Mouse (Mus musculus) gastrocnemius, postnatal 25 days (tissue): Measurements from ENCODE around the gene Adora2a. TPM values are rescaled to one million over a fixed set of nuclear protein-coding genes. Genes with fewer than 3 reads are reported as not detected.
"Not testable (repeated sequence)": the region's sequence is repeated elsewhere in the genome, so short reads cannot be mapped to it uniquely, and the experiment has no call there.

Experiments
- DNase-seq: peaks from one replicate; pipeline ENCODE4 v3.0.0; 2022
- long read RNA-seq, 2 experiments: library from polyadenylated mRNA; stranded (forward); transcript quantifications; one replicate each; pipeline ENCODE4 v2.0.0; 2021
- total RNA-seq, 2 experiments: library from RNA; stranded (reverse); gene quantifications; 1 replicate in 1 of 2; 2 replicates in 1 of 2; pipeline ENCODE4 v1.2.3; 2021

Adora2a gene
- total RNA-seq = 1 to 10 TPM; 1.0 to 1.4 TPM
- long read RNA-seq, experiment 1 = 0 reads
- long read RNA-seq, experiment 2, partial matches to known transcripts = 0 of 1 reads
- long read RNA-seq, experiment 2, other reads (novel, unspliced or antisense) = 1 of 1 reads

DNA sequence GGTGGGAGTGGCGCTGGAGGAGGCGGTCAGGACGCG, at the start of gene Adora2a:
Adora2a (plus strand) TSS at position 6 of the 36 bp plus-strand sequence.
- no peak for DNase-seq

DNA sequence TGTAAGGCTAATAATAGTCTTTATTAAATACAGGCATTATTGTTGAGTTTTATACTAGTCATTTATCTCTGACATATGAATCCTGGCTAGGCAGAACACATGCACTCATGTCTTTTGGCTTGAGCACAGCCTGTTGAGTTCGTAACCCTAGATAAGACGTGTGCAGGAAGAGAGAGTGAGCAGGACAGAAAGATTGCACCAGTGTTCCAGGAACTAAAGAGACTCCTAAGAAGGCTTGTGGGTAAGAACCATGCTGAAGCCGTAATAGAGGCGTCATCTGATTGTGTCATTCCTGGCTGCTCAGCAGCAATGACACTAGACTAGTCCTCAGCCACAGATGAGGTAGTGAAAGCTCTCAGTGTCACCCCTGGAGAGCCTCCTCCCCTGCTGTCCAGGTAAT, 43.7 kb upstream of the Adora2a start:
- no peak for DNase-seq

DNA sequence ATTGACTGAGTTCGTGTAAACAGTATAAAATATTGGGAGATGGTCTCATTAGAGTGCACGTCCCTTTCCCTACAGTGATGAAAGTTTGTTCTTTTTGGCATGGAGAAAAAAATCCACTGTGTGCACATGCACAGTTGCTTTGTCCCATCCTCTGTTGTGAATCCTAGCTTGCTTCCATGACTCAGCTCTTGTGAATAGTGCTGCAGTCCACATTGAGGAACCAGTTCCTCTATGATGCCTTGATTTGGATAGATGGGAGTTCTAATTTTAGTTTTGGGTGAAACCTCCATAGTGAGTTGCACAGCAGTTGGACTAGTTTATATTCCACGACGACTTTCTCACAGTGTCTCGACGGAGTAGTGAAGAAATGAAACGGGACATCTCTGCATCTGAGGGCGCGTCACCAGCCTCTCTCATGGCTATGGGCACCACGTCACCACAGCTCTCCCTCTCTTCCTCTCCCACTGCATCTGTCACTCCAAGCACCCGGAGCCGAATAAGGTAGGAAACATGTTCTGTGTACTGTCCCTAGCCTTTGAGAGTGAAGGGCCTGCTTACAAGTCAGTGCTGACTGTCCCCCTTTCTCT, 40.2 kb upstream of the Adora2a start:
- DNase-seq = no peak

DNA sequence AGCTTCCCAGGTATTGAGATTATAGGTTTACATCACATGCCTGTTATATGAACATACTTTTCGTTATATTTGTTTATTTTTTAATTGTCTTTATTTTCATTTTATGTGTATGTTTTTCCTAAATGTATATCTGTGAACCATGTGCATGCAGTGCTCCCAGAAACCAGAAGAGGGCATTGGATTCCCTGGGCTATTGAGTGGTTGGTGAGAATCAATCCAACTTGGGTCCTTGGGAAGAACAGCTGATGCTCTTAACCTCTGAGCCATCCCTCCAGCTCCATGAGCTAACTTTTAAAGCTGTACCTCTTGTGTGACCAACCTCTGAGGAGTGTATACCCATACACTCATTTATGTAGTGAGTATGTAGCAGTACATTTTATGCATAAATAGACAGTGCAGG, 39.2 kb upstream of the Adora2a start:
- no peak for DNase-seq

DNA sequence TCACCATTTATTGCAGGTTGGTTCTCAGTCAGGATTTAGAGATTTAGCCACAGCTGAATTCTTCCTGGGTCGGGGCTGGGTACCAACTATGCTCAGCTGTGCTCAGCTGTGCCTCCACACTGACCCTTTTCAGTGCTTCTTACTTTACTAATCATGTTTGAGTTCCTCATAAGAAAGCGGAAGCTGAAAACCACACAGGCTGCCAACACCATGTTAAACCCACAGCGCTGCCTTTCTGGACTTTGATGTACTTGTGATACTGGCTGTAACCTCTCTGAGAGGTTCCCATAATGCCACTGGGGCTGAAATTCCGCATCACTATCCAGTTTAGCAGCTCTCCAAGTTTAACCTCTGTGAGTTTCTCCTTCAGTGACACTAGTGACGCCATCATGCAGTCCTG, 34.0 kb upstream of the Adora2a start:
- DNase-seq = no peak

DNA sequence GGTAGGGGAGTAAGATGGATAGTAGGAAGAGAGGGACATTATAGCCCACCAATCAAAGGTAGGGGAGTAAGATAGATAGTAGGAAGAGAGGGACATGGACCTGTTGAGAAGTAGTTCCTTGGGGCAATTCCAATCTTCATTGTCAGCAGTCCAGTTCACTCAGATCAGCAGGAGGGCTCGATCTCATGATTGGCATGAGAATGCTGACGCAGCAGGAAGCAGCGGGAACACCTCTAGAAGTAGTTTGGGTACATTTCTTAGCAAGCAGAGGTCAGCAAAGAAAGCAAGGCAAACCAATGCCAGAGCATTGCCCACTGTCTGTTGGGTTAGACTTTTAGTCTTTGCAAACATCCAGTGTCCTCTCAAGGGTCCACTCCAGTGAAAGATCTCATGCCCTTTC, 32.9 kb upstream of the Adora2a start:
- DNase-seq = no peak

DNA sequence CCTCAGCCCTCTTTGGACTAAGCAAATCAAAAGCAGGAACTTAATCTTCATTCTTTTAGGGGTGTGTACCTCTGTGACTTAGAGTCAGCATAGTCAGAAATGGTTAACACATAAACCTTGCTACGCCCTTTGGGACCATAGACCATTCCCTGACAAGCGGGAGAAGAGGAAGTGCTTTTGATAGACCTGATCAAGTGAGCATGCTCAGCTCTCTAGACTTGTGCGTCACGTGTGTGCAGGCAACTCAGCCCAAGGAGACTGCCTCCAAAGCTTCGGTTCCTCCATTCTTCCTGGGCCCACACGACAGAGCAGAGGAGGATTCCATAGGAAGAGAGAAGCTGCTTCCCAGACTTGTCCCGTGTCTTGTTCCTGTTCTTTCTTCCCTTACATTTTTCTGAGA, 28.1 kb upstream of the Adora2a start:
- DNase-seq = no peak

DNA sequence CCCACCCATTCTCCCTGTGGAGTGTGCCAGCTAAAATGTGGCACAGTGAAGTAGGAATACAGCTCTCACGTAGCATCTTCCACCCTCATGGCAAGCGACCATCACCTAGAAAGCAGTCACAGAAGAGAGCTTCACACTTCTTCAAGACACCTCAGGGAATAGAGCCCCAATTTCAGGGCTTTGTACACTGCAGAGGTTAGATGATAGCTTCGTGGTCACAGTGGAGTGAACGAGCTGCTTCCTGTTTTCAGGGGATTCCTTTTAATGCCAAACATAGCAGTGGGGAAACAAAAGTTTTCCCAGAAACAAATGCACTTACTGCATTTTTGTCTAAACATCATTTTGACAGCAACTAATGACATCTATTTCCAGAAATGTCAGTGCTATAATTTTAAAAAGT, 27.3 kb upstream of the Adora2a start:
- DNase-seq = no peak

DNA sequence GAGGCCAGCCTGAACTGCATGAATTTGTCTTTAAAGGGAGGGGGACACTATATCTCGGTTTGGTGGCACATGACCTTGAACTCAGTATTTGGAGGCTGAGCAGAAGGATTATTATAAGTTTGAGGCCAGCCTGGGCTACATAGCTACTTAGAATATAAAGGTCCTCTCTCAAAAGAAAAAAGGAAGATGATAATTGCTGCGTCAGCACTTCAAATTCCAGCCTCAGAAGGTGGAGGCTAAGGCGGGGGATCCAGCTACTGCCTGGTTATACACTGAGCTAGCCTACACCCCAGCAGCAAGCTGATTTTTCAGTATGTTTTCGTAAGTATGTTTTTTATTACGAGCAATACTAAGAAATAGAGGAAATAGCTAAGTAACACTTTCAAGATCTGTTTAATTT, 26.0 kb upstream of the Adora2a start:
- no peak for DNase-seq

DNA sequence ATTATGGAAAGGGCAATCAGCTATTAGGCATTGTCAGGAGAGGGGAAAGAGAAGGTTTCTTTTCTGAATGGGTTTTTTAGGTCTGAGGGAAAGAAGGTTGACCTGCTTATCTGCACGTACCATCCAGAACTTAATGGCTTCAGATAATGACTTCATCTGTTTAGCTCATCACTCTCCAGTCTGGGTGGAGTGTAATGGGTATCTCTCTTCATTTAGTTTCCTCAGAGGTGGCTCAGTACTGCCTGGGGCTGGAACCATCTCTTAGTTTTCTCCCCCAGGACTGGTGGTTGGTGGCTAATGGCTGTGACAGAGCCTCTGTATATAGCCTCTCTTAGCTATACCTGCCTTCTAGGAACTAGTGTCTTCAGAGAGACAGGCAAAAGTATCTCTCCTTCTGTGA, 25.3 kb upstream of the Adora2a start:
- DNase-seq = no peak

DNA sequence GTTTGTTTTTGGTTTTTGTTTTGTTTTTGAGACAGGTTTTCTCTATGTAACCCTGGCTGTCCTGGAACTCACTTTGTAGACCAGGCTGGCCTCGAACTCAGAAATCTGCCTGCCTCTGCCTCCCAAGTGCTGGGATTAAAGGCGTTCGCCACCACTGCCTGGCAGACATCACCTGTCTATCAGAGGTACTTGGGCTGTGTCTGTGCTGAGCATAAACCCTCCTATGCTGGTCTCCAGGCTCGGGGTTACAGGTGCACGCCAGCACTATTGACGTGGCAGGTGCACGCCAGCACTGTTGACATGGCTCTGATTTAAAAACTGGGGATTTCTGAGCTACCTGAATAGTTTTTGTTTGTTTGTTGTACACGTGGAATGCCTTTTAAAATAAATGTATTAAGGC, 24.5 kb upstream of the Adora2a start:
- not testable (repeated sequence) for DNase-seq

DNA sequence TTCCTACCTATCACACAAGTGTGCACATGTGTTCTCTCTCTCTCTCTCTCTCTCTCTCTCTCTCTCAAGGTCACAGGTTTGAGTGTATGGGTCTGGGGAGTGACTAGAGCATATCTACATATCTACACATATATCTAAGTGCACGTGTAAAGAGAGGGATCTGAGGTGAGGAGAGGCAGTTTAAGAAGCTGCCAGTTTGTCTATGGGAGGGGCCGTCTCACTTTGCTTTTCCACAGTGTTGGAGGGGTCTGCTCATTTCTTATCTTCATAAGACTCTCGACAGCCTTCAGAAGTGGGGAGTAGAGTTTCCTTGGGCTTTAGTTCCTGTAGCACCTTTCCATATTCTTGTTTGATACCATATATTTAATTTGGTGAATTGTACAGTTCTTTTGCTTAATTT, 23.4 kb upstream of the Adora2a start:
- DNase-seq = no peak

DNA sequence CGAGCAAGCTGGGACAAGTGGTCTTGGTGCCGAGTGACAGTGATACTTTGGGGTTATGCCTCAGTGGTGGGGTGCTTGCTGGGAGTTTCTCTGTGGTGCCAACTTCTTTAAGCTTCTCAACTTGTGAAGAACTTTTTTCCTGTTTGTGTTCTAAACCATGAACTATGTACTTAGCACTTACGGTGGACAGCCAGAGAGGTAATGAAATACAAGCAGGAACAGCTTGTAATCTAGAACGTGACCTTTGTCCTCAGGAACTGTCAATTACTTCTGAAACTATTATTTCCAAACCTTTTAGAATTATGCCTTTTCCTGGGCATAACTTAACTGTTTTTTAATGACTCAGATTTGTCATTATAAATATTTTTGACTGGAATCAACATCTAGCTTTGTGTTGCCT, 22.3 kb upstream of the Adora2a start:
- no peak for DNase-seq

DNA sequence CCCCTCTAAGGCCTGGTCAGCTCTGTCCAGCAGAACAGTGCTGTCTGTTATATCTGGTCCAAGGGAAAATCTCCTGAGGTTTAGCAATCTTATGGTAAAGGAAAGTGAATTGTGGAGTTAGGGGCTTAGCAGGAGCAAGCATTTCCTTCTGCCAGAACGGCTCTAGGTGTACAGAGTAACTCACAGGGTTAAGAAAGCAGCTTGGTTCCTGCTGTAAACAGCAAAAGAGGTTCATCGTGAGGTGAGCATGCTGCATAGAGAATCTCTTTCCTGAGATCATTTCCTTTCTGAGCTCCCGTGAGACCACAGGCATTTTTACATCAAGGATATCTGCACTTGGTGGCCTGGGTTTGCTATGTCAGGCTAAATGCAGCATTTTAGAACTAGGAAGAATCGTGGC, 21.8 kb upstream of the Adora2a start:
- DNase-seq = no peak

DNA sequence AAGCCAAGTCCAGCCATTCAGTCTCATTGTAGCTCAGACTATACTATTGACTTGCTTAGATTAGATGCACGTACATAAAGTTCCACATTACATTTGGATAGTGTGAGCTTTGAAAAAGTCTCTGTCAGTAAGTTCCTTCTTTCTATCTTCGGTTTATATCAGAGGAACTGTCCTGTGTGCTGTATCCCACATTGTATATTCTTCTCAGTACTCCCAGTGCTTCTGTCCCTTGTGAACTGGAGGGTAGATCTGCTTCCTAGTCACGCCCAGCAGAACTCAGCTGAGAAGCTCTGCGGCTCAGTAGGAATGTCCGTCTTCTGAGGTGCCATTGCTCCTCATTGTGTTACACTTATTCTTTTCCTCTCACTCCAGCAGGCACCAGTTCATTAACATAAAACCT, 18.1 kb upstream of the Adora2a start:
- no peak for DNase-seq

DNA sequence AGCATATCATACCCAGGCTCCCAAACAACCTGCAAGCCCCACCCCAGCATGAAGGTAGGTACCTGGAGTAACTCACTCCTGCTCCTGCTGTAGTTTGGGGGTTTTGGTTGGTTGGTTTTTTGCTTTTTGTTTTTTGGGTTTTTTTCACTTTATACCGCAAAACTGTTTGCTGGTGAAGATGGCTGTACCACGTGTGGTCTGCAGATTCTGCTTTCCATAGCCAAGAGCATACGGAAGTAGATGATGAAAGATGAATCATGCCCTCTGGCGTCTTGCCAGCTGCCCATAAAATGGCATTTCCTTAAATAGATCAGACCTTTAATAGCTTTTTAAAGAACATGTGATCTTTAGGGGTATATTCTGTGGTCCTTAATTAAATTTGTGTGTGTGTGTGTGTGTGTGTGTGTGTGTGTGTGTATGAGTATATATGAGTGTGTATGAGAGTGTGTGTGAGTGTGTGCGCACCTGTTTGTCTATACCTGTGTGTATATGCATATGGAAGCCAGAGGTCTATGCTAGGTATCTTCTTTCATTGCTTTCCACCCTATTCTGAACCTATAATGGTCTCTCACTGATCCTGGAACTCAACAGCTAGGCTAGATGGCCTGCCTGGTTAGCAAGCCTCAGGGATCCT, 16.8 kb upstream of the Adora2a start:
- DNase-seq = no peak

DNA sequence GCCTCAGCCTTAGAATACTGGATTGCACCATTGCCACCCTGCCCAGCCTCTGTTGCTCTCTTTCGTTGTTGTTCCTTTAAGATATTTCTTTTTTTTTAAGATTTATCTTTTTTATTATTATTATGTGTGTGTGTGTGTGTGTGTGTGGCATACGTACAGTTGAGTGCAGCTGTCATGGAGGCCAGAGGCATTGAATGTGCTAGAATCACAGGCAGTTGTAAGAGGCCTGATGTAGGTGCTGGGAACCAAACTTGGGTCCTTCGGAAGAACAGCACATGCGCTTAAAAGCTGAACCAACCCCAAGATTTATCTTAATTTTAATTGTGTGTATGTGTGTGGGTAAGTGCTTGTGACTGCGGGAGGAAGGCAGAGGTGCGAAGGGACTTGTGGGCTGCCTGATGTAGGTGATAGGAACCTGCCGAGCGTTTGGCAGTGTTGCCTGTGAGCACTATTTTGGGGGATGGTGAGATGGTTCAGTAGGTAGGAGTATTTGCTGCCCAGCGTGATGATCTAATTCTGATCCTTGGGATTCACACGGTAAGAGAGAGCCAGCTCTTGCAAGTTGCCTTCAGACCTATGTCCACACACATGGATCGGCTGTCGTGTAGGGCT, 15.4 kb upstream of the Adora2a start:
- no peak for DNase-seq

DNA sequence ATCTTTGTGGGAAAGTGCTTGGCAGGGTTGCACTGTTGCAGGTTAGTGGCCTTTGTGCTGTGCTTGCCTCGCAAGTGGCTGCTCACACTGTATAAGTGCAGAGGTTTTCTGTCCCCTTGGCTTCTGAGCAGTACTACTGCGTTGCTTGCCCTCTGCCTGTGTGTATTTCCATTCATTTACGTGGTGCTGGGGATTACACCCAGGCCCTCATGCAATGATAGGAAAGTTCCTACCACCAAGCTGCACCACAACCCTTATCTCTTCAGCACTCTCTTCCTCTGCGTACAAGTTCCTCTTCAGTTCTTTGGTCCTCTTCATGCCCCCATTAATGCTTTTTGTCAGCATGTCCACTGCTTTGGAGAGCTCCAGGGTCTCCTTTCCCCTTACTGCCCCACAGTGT, 14.7 kb upstream of the Adora2a start:
- DNase-seq = no peak

DNA sequence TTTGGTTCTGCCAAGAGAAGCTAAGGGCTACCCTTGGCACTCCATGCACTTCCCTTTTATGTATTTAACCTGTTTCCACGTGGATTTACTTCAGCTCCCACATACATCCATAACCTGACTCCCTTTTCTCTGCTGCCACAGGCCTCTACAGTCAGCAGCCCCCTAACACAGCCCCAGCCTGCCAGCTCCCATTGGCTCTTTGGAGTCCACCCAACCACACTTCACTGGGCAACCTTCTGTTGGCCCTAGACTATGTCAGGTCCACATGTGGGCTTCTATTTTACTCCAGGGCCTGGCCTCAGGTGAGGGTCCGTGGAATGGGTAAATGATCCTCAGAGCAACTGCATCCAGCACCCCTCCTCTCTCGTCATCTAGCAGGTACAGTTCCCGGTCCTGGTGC, 14.1 kb upstream of the Adora2a start:
- no peak for DNase-seq

DNA sequence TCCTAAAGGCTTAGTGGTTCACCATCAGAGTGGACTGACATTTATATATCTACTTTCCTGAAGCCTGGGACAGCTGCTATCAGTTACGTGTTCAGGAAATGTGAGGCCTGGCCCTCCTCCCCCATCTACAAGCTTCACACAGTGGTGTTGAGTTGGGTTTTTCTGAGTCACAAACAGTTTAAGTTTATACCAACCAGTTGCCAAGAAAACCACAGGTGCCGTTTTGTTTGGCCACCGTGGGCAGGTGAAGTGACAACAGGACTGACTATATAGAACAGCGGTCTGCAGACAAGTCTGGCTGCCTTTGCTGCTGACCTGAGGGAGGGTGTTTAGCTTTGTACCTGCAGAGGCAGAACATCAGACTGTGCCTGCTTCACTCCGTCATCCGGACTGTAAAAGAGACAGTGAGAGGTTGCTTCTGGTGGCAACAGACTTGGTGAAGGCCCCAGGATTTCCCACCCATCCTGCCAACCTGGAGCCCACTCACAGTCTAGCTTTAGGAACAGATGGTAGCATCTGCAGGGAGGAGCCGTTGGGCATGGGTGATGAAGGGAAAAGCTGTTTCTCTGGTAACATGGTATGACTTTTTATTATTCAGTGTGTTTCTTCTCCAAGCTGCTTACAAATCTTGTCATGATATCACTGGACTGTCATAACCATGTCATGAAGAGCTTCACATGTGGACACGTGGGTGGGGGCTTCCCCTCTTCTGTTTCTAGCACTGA, 13.2 kb upstream of the Adora2a start:
- DNase-seq = no peak

DNA sequence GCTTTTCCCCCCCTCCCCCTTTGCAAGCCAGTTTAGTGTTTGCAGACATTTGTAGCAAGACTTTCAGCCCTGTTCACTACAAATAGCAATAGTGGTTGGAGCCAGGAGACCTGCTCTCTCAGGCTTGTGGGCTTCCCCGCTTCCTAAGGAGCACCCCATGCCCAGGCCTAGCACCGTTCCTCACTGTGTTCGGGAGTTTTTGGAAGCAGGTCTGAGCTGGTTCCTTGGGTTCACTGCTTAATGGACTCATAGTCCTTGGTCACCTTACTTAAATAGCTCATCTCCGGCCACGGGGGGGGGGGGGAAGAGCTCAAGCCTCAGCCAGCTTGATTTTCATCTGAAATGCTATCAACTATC, 12.7 kb upstream of the Adora2a start:
- no peak for DNase-seq

DNA sequence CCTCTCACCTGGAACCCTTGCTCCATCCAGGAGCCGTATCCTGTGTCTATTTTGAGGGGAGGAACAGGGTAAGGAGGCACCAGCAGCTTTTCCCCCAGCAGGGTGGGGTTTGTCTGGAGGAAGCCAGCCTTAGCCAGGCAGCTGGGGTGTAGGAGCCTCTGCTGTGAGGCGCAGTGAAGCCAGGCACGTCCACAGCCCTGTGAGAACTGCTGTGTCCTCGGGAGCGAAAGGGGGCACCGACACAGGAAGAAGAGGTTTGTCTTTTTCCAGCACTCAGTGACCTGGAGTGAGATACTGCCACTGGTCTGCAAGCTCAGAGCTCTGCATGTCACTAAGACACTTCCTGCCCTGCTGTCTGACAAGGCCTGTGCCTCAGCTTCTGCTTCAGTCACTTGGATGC, 12.3 kb upstream of the Adora2a start:
- DNase-seq = no peak

DNA sequence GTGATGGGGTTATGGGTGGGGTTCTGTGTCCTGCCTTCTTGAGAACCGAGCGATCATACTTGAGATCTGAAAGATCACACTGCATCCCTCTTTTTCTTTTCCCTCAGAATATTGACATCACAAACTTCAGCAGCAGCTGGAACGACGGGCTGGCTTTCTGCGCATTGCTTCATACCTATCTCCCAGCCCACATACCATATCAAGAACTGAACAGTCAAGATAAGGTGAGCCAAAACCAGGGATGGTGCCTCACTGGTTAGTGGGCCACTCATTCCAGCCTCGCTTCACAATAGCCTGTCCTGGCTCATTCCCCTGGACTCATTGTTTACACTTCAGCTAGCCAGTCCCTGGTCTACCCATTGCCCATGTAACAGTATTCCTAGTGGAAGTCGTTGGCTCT, 9.5 kb upstream of the Adora2a start:
- DNase-seq = no peak

DNA sequence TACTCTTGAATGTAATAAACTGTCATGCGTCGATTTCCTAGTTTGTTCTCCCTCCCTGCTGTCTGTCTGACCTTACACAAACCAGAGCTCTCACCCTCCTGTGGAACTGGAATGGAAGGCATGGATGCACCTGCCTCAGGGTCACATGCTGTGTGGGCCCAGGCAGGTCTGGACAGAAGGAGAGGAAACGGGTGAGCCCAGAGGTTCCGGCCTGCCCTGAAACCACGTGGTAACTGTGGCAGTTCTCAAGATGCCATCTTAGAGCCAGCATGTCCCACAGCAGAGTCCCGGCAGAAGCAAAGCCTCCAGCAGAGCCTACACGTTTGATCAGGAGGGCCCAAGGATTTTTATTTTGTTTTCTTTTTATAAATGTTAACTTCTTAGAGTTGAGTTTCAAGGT, 4.3 kb upstream of the Adora2a start:
- DNase-seq = no peak
